Mouse (Mus musculus) C2C12 (cell line): ENCODE measurements at regions not wholly inside any gene's neighbourhood (a gene's known extent, or its start where the extent isn't known, plus 50 kb on each side); places are given as distances from the start of the nearest gene placed in this dataset.
A peak's percentile ranks its signal among the peaks of the same experiment; 100 is the strongest.

Experiments
- H3K27me3 ChIP-seq: one replicate; pipeline ENCODE4 v1.6.1; 2011; ENCODE audit not compliant: control insufficient read depth, insufficient read depth, insufficient read length
- H3K36me3 ChIP-seq: one replicate; pipeline ENCODE4 v1.6.1; 2011; ENCODE audit not compliant: control insufficient read depth, insufficient read depth
- H3K4me3 ChIP-seq: one replicate; pipeline ENCODE4 v1.5.1; 2011; ENCODE audit warnings: mild to moderate bottlenecking, control low read depth; ENCODE audit not compliant: poor library complexity, insufficient read depth, severe bottlenecking
- H3K79me2 ChIP-seq: one replicate; pipeline ENCODE4 v1.6.1; 2011; ENCODE audit not compliant: control insufficient read depth, insufficient read depth
- H3K79me3 ChIP-seq: one replicate; pipeline ENCODE4 v1.6.1; 2011; ENCODE audit warnings: low read depth, control low read depth
- H3ac ChIP-seq: one replicate; pipeline ENCODE3; 2011; ENCODE audit warnings: low read depth; ENCODE audit not compliant: control insufficient read depth, insufficient read length
- CEBPB ChIP-seq: IDR thresholded peaks from one replicate; pipeline ENCODE4 v1.6.1; 2011; ENCODE audit warnings: low read depth, mild to moderate bottlenecking, control low read depth, moderate library complexity
- CTCF ChIP-seq: IDR thresholded peaks from one replicate; pipeline ENCODE4 v1.5.1; 2011; ENCODE audit not compliant: control insufficient read depth, insufficient read depth, insufficient read length
- FOSL1 ChIP-seq: IDR thresholded peaks from one replicate; pipeline ENCODE4 v1.8.0; 2011; ENCODE audit warnings: mild to moderate bottlenecking, low read length; ENCODE audit not compliant: poor library complexity, insufficient read depth, severe bottlenecking
- MAX ChIP-seq: IDR thresholded peaks from one replicate; pipeline ENCODE4 v1.6.1; 2011; ENCODE audit warnings: mild to moderate bottlenecking, control low read depth
- MYOD1 ChIP-seq: IDR thresholded peaks from one replicate; pipeline ENCODE4 v1.6.1; 2011; ENCODE audit warnings: low read depth; ENCODE audit not compliant: control insufficient read depth, insufficient read length
- MYOG ChIP-seq: IDR thresholded peaks from one replicate; pipeline ENCODE4 v1.6.1; 2011; ENCODE audit not compliant: control insufficient read depth, insufficient read length; ENCODE audit errors: extremely low read depth
- USF1 ChIP-seq: IDR thresholded peaks from one replicate; pipeline ENCODE4 v1.6.1; 2011; ENCODE audit warnings: low read depth, mild to moderate bottlenecking, control low read depth, moderate library complexity

- no peaks in the 10 kb centered on the region for H3K27me3 ChIP-seq
- no peaks in the 10 kb centered on the region for H3K79me3 ChIP-seq
- no peaks in the 10 kb centered on the region for H3K36me3 ChIP-seq
- H3K79me2 ChIP-seq: no peaks in the 10 kb centered on the region
- H3ac ChIP-seq: no peak overlapping the region
- no peak overlapping the region for H3K4me3 ChIP-seq
- no peak for TF ChIP-seq CTCF
Measured at GRCm38 (mm10) chr3:159689743-159690142, 90.8 kb downstream of the Rpe65 start.

- Histone ChIP-seq H3ac (no peak overlapping the region), H3K79me3 (no peaks in the 10 kb centered on the region), H3K79me2 (no peaks in the 10 kb centered on the region), H3K4me3 (no peak overlapping the region), H3K27me3 (no peaks in the 10 kb centered on the region), H3K36me3 (no peaks in the 10 kb centered on the region)
- TF ChIP-seq MYOD1 (no peak), CTCF (peak; percentile 29), MAX (no peak), FOSL1 (no peak), MYOG (no peak)
Measured at GRCm38 (mm10) chr3:159724340-159725119, 114.9 kb upstream of the Wls start.

GRCm38 (mm10) chr3:159732201-159732600 lies 107.3 kb upstream of the Wls start:
- no peaks in the 10 kb centered on the region for H3K36me3 ChIP-seq
- no peaks in the 10 kb centered on the region for H3K79me3 ChIP-seq
- H3K79me2 ChIP-seq: no peaks in the 10 kb centered on the region
- TF ChIP-seq CEBPB (no peak), FOSL1 (peak; percentile 86), MYOD1 (peak; percentile 21)
- no peak overlapping the region for H3K4me3 ChIP-seq
- H3K27me3 ChIP-seq: no peaks in the 10 kb centered on the region
- no peak overlapping the region for H3ac ChIP-seq

- Histone ChIP-seq H3K36me3 (no peaks in the 10 kb centered on the region), H3K79me2 (no peaks in the 10 kb centered on the region), H3ac (no peak overlapping the region), H3K79me3 (no peaks in the 10 kb centered on the region), H3K4me3 (no peak overlapping the region), H3K27me3 (no peaks in the 10 kb centered on the region)
- TF ChIP-seq FOSL1: no peak
- no peak for TF ChIP-seq MYOD1
- no peak for TF ChIP-seq USF1
- no peak for TF ChIP-seq CTCF
- no peak for TF ChIP-seq MAX
- no peak for TF ChIP-seq CEBPB
- no peak for TF ChIP-seq MYOG
Measured at GRCm38 (mm10) chr3:159733141-159733540, 106.3 kb upstream of the Wls start.

- Histone ChIP-seq H3K27me3 (no peaks in the 10 kb centered on the region), H3ac (no peak overlapping the region), H3K79me3 (no peaks in the 10 kb centered on the region), H3K4me3 (no peak overlapping the region), H3K36me3 (no peaks in the 10 kb centered on the region), H3K79me2 (no peaks in the 10 kb centered on the region)
- TF ChIP-seq CTCF (no peak), CEBPB (peak; percentile 77)
Measured at GRCm38 (mm10) chr3:159734547-159734946, 104.9 kb upstream of the Wls start.

GRCm38 (mm10) chr3:159736070-159736469 lies 103.4 kb upstream of the Wls start:
- TF ChIP-seq MAX: no peak
- no peak for TF ChIP-seq MYOD1
- TF ChIP-seq FOSL1: no peak
- no peak for TF ChIP-seq USF1
- TF ChIP-seq CEBPB: no peak
- TF ChIP-seq MYOG: no peak
- no peak for TF ChIP-seq CTCF
- Histone ChIP-seq H3K79me2 (no peaks in the 10 kb centered on the region), H3K4me3 (no peak overlapping the region), H3ac (no peak overlapping the region), H3K36me3 (no peaks in the 10 kb centered on the region), H3K27me3 (no peaks in the 10 kb centered on the region), H3K79me3 (no peaks in the 10 kb centered on the region)
